Mouse (Mus musculus) G1E (cell line): ENCODE measurements around the gene Asl. TPM values are rescaled to one million over a fixed set of nuclear protein-coding genes. Genes with fewer than 3 reads are reported as not detected.

Source experiments
- ATAC-seq: 2 replicates; pipeline ENCODE4 v1.8.0; 2016; ENCODE audit warnings: mild to moderate bottlenecking; ENCODE audit not compliant: insufficient number of reproducible peaks, poor library complexity, low FRiP score, severe bottlenecking; ENCODE audit errors: extremely low read depth
- DNase-seq: peaks from one replicate; pipeline ENCODE4 v3.0.0; 2012; ENCODE audit warnings: low spot score
- H3K27me3 ChIP-seq: 2 replicates; pipeline ENCODE4 v1.6.1; 2012; ENCODE audit warnings: mild to moderate bottlenecking, low read length, inconsistent platforms; ENCODE audit not compliant: insufficient read depth
- H3K36me3 ChIP-seq: replicated peaks from 2 replicates; pipeline ENCODE3; 2012; ENCODE audit warnings: mild to moderate bottlenecking, inconsistent platforms
- H3K4me1 ChIP-seq: 2 replicates; pipeline ENCODE4 v1.6.1; 2012; ENCODE audit warnings: low read depth, low read length, inconsistent platforms, mixed read lengths; ENCODE audit not compliant: insufficient read depth
- H3K4me3 ChIP-seq: 2 replicates; pipeline ENCODE4 v1.5.1; 2012; ENCODE audit warnings: low read depth, mild to moderate bottlenecking, inconsistent platforms, low read length, moderate library complexity, mixed read lengths
- H3K9me3 ChIP-seq: replicated peaks from 2 replicates; pipeline ENCODE4 v1.6.1; 2012; ENCODE audit warnings: inconsistent platforms
- CTCF ChIP-seq: IDR thresholded peaks from 2 replicates; pipeline ENCODE4 v1.5.1; 2012; ENCODE audit warnings: low read depth, low read length, inconsistent platforms, mixed read lengths
- GATA1 ChIP-seq: IDR thresholded peaks from 2 replicates; pipeline ENCODE4 v1.6.1; 2012; ENCODE audit warnings: borderline replicate concordance, low read length, inconsistent platforms, mixed read lengths
- GATA2 ChIP-seq: IDR thresholded peaks from 2 replicates; pipeline ENCODE4 v1.6.1; 2012; ENCODE audit warnings: low read depth, low read length, inconsistent platforms, borderline replicate concordance
- POLR2AphosphoS5 ChIP-seq: IDR thresholded peaks from 2 replicates; pipeline ENCODE4 v1.6.1; 2012; ENCODE audit warnings: low read depth, low read length, inconsistent platforms; ENCODE audit not compliant: insufficient replicate concordance
- TAL1 ChIP-seq: conservative IDR thresholded peaks from 2 replicates; pipeline ENCODE4 v1.6.1; 2012; ENCODE audit warnings: low read depth, low read length, inconsistent platforms, mixed read lengths
- polyA plus RNA-seq: library from polyadenylated mRNA; stranded (reverse); fragments of >175 nt; gene quantifications from 2 replicates; pipeline ENCODE4 v1.2.3, GENCODE M21; 2012
- total RNA-seq, 2 experiments: library from RNA; stranded (forward) in 1 of 2; stranded (reverse) in 1 of 2; fragments of 200-1000 nt in 1 of 2; fragments of >200 nt in 1 of 2; fragmentation: Nextera tagmentation in 1 of 2; gene quantifications; 2 replicates each; pipeline ENCODE4 v1.2.3; 2014 to 2017

Gene Asl
- total and polyA plus RNA-seq, 3 experiments = 23.9 to 48.6 (median 29.4) TPM

DNA sequence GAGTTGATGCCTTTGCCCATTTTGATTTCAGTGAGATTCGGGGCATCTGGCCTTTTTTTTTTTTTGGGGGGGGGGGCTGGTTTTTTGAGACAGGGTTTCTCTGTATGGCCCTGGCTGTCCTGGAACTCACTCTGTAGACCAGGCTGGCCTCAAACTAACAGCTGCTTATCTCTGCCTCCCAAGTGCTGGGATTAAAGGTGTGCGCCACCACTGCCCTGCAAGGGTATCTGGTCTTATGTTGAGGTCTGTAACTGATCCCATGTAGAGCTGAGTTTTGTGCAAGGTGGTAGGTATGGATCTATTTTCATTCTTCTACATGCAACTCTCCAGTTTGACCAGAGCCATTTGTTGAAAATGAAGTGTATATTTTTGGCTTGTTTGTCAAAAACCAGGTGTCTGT lies 27.3 kb upstream of the Asl start:
- Histone ChIP-seq H3K9me3 (no peaks in the 10 kb centered on the region), H3K27me3 (no peaks in the 10 kb centered on the region), H3K4me1 (peaks cover 7% of the 10 kb centered on the region), H3K36me3 (peaks cover 82% of the 10 kb centered on the region), H3K4me3 (no peak overlapping the region)
- no peak for DNase-seq
- TF ChIP-seq POLR2AphosphoS5 (no peak), CTCF (no peak), TAL1 (no peak), GATA2 (no peak), GATA1 (no peak)
- ATAC-seq = no peak

DNA sequence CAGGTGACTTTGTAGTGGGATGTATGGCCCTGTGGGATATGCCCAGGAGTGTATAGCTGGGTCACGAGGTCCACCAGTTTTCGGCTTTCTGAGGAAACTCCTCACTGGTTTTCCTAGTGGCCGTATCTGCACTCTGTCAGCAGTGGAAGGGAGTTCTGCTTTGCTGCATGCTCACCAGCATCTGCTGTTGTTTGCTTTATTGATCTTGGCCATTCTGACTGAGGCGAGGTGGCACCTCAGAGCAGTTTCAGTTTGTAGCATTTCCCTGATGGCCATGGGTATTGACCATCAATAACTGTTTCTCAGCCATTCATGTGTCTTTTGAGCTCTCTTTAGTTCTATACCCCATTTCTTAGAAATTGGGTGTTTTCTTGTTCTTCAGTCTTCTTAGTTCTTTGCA lies 26.6 kb upstream of the Asl start:
- Histone ChIP-seq H3K27me3 (no peaks in the 10 kb centered on the region), H3K4me1 (peaks cover 7% of the 10 kb centered on the region), H3K36me3 (peaks cover 83% of the 10 kb centered on the region), H3K9me3 (no peaks in the 10 kb centered on the region), H3K4me3 (no peak overlapping the region; the same call in 1 of the 2 replicates)
- DNase-seq = no peak
- TF ChIP-seq GATA2 = no peak
- no peak for TF ChIP-seq TAL1
- no peak for TF ChIP-seq POLR2AphosphoS5
- TF ChIP-seq GATA1 = no peak
- no peak for TF ChIP-seq CTCF
- ATAC-seq = no peak

- H3K4me3 ChIP-seq = no peak overlapping the region
- H3K27me3 ChIP-seq = no peaks in the 10 kb centered on the region
- peaks cover 7% of the 10 kb centered on the region for H3K4me1 ChIP-seq
- peaks cover 79% of the 10 kb centered on the region for H3K36me3 ChIP-seq
- no peak for TF ChIP-seq TAL1
- no peak for TF ChIP-seq GATA1
- no peak for TF ChIP-seq CTCF
- no peak for TF ChIP-seq GATA2
- TF ChIP-seq POLR2AphosphoS5 = no peak
- no peak for ATAC-seq
- H3K9me3 ChIP-seq = no peaks in the 10 kb centered on the region
- DNase-seq = no peak
Observed at GRCm38 (mm10) chr5:130052955-130053354, 23.9 kb upstream of the Asl start.

- Histone ChIP-seq H3K27me3 (no peaks in the 10 kb centered on the region), H3K4me3 (no peak overlapping the region), H3K4me1 (peaks cover 7% of the 10 kb centered on the region), H3K36me3 (peaks cover 78% of the 10 kb centered on the region), H3K9me3 (no peaks in the 10 kb centered on the region)
- no peak for DNase-seq
- ATAC-seq = no peak
- no peak for TF ChIP-seq GATA1
- TF ChIP-seq CTCF = no peak
- no peak for TF ChIP-seq TAL1
- TF ChIP-seq GATA2 = no peak
- no peak for TF ChIP-seq POLR2AphosphoS5
Observed at GRCm38 (mm10) chr5:130052510-130052909, 23.5 kb upstream of the Asl start.

DNA sequence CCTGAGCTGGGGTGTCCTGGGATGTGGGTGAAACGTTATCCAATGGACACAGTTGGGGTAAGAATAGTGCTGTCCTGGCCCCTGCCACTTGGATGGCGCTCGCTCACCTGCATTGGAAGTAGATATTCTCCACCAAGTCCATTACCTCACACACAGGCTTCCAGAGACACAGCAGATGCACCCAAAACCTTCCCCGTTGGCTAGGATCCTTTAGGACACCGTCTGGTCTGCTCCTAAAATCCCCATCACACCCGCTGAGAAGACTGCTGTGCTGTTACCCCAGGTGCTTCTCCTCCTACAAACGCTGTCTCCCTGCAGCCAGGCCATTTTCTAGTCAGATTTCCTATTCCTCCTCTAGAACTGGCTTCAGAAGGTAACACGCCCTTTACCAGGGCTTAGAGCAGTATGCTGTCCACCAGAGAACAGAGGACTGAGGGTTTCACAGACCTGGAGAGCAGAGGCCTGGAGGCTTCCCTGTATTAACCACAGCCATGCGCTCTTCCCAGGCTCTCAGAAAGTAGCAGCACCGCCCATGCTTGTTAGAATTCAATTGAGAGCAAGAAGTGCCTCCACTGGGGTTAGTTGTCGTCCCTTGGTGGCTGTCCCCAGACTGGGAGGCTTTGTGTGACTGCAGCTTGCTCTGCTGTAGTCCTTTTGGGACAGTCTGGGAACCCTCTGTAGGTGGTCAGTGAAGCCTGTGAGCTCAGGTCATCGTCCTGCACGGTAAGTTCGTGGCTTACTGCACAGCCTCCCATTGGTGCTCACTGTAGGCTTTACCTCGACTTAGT lies 22.2 kb upstream of the Asl start:
- Histone ChIP-seq H3K27me3 (no peaks in the 10 kb centered on the region), H3K4me3 (no peak overlapping the region), H3K36me3 (peaks cover 86% of the 10 kb centered on the region), H3K9me3 (no peaks in the 10 kb centered on the region), H3K4me1 (peaks cover 5% of the 10 kb centered on the region)
- no peak for TF ChIP-seq CTCF
- no peak for TF ChIP-seq TAL1
- TF ChIP-seq GATA2 = no peak
- no peak for TF ChIP-seq GATA1
- no peak for TF ChIP-seq POLR2AphosphoS5
- DNase-seq = no peak
- no peak for ATAC-seq

DNA sequence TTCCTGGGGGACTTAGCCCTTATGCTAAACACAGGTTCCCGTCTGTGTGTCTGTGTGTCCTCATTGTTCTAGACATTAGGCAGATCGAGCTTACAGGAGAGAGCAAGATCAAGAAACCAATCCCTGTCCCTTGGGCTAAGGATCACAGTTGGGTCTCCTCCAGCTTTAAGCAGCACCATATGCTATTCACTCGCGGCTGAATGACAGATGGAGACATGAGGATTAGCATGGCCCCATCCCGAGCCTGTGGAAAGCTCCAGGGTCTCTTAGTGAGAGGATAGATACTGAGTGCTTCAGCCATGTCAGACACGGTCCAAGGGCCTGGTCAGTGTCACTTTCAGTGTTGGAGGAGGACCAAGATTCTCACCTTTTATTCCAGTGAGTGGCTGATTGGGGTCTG lies 21.4 kb upstream of the Asl start:
- DNase-seq (no peak), ATAC-seq (no peak)
- TF ChIP-seq CTCF = no peak
- peaks cover 1% of the 10 kb centered on the region; the same call in 1 of the 2 replicates for H3K4me1 ChIP-seq
- H3K9me3 ChIP-seq = no peaks in the 10 kb centered on the region
- peaks cover 89% of the 10 kb centered on the region for H3K36me3 ChIP-seq
- no peaks in the 10 kb centered on the region for H3K27me3 ChIP-seq
- H3K4me3 ChIP-seq = no peak overlapping the region
